Mouse (Mus musculus): ENCODE measurements around the gene Ifit1bl1.
"Not testable (repeated sequence)": the region's sequence is repeated elsewhere in the genome, so short reads cannot be mapped to it uniquely, and the experiment has no call there.

Gene Ifit1bl1

DNA sequence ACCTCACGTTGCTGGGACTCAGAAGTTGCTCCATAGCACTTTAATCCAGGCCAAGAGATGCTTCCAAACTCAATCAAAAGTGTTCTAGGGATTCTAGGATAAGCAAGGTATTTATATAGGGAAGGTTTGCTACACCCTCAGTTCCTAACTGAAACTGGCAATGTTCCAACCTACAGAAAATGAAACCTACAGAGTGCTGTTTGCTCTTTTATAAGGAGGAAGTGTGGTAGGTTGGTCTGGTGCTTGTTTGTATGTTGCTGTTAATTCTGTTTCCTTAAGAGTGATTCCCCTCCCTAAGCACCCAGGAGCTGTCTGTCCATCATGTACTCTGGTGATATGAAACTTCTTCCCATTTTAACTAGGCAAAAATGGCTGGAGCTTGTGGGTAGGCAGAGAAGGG is at the start of gene Ifit1bl1:
Gene Ifit1bl1, minus strand, starts transcription at position 69 of the 400 bp plus-strand sequence.
- not testable (repeated sequence) for DNase-seq (ENCODE audit: low spot score in 2 of 2)

DNA sequence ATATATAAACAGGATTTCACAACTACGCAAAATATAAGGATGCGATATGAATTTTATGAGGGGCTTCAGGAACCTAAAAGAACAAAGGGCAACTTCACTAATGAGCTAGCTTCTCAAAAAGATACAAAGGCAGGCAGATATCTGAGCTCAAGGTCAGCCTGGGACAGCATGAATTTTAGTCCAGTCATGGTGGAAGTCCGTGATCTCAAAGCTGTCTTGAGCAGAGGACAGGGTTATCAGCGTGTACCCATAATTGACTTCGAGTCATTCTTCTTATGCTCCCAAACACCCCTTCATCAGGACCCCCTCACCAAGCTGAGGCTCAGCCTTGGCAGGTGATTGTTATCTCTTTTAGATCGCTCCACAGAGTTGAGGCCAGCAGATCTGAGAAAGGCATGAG is 49.2 kb upstream of the Ifit1bl1 start:
- DNase-seq (ENCODE audit: low spot score in 2 of 2): no peak

DNA sequence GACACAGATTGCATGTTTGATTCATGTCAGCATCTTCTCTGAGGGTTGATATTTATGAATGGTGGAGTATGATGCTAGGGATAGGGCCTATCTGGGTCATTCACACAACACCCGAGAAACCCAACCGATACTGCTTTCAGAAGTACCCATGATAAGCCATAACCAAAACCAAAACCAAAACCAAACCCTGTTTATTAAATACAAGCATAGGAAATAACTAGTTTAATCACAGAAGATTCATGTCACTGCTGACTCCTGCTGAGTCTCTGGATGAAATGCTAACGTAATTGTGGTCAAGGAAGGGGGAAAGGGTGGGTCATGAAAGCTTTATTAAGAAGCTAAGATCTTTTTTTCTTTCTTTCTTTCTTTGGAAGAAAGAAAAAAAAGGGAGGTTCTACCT is 48.5 kb upstream of the Ifit1bl1 start:
- DNase-seq (ENCODE audit: low spot score in 2 of 2): no peak

DNA sequence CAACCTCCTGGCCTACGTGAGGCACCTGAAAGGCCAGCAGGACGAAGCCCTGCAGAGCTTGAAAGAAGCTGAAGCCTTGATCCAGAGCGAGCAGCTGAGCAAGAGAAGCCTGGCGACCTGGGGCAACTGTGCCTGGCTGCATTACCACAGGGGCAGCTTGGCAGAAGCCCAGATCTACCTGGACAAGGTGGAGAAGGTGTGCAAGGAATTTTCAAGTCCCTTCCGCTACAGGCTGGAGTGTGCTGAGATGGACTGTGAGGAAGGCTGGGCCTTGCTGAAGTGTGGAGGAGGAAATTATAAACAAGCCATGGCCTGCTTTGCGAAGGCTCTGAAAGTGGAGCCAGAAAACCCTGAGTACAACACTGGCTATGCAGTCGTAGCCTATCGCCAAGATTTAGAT is 45.9 kb upstream of the Ifit1bl1 start:
- not testable (repeated sequence) for DNase-seq (ENCODE audit: low spot score in 2 of 2)

DNA sequence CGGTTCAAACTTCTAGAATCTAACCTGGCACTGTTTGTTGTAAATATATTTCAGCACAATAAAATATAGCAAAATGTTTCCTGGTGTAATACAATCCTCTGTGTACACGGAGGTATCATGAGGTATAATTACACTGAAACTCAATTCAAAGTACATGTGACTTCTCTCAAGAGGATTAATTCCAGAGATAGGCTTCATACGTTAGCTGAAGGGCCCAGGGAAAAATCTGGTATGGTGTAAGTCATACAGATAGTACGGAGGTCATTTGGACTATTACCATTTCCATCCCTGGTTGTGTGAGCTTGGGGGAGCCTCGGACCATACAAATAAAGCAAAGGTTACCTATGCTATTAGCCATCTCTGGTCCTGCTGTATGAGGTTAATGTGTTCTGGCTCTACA is 40.9 kb upstream of the Ifit1bl1 start:
- no peak for DNase-seq (ENCODE audit: low spot score in 2 of 2)

DNA sequence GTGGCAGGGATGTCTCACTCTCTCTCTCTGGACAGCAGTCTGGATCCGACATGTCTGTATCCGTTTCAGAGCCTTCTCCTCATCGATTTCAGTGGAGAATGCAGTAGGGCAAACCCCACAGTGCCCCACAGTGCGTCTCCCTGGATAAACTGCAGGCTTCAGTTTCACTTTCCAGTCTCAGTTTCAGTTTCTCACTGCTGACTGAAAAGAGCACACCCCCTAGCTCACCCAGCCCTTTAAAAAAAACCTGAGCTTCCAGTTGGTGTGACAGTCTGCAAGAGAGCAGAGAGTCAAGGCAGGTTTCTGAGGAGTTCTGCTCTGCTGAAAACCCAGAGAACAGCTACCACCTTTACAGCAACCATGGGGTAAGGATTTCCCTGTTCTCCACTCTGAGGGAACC is 38.9 kb upstream of the Ifit1bl1 start, which contains the start of the genes Ifit1bl2 and Ifit1:
Gene Ifit1bl2, minus strand, starts transcription at position 121 of the 400 bp plus-strand sequence.
Gene Ifit1, plus strand, starts transcription at position 249 of the 400 bp plus-strand sequence.
- DNase-seq (ENCODE audit: low spot score in 2 of 2): no peak

DNA sequence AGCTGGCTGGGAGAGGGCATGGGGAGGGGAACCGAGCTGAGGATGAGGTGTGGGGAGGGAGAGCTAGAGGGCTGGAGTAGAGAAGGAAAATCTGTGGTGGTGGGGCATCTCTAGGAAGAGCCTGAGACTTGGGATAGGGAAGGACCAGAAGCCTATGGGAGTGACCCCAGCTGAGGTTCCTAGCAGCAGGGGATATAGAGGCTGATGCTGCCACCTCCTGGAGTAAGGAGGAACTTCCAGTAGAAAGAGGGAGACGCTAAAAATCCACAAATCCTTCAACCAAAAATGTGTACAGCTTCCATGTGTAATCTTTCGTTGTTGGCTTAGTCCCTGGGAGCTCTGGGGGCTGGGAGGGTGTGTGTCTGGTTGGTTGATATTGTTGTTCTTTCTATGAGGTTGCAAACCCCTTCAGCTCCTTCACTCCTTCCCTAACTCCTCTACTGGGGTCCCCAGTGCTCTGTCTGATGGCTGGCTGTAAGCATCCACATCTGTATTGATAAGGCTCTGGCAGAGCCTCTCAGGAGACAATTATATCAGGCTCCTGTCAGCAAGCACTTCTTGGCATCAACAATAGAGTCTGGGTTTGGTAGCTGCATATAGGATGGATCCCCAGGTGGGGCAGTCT is 35.3 kb upstream of the Ifit1bl1 start:
- peak in 1 of 2 experiments; percentile 47 for DNase-seq (ENCODE audit: low spot score in 2 of 2)

DNA sequence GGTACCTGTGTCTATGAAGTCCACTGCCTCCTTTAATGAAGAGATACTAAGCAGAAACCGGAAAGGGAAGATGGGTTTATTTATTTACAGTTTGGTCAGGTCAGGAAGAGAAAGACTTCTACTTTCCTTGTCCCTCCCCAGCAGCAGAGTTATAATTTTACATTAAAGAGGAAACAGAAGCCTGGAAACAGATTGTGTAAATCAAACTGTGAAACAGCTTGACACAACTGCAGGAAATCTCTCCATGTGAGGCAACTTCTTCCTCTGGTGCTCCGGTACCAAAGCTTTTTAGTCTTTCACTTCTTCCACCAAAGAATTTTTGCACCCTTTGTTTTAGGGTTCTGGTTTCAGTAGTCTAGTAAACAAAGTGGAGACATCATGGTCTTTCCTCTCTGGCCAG is 31.7 kb upstream of the Ifit1bl1 start:
- no peak for DNase-seq (ENCODE audit: low spot score in 2 of 2)

DNA sequence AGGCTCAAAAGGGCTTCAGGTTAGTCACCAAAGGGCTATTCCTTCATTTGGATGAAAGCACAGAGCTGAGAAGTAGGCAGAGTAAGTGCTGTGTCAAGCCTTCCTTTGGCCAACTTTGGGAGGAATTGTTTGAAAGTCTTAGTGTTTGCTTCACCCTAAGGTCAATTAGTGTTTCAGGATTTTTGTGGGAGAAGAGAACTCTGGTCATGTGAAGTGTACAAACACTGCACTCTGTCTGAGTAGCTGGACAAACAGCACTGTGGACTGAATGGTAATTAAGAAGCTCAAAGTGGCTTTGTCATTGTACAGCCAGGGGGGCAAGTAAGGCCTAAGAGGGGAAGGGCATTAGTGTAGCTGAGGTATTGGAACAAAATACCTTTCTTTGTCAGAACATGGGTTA is 29.7 kb upstream of the Ifit1bl1 start:
- DNase-seq (ENCODE audit: low spot score in 2 of 2): no peak

DNA sequence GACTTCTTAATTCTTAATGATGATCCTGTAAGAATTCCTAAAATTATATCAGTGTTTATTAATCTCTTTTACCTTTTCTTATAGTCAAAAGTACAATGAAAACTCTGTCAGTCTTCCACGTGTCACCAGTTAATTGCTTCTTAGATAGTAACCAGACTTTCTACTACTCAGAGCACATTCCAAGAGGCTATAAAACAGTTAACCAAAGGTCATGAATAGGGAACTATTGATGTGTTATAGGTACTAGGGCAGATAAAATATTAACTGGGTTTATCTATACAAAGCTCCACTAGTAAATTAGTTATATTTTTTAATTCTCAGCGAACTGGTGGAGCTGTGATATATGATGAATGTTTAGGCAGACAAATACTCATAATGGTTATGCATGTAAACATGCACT is 25.7 kb upstream of the Ifit1bl1 start:
- no peak for DNase-seq (ENCODE audit: low spot score in 2 of 2)

DNA sequence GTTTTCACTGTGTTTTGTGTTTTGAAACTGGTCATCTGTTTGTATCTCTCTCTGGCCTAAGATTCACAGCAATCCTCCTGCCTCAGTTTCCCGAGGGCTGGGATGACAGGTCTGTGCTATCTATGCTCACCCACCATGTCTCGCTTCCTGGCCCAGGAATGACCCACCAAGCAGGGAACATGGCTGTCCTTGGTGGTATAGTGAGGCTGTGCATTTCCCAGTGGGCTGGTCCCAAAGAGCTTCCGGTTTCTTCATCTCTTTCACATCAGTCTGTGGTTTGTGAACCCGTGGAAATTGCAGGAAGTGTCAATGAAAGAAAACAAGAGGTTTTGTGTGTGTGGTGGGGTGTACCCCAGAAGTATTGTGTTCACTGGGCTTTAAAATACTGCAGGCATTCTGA is 22.9 kb upstream of the Ifit1bl1 start:
- no peak for DNase-seq (ENCODE audit: low spot score in 2 of 2)

DNA sequence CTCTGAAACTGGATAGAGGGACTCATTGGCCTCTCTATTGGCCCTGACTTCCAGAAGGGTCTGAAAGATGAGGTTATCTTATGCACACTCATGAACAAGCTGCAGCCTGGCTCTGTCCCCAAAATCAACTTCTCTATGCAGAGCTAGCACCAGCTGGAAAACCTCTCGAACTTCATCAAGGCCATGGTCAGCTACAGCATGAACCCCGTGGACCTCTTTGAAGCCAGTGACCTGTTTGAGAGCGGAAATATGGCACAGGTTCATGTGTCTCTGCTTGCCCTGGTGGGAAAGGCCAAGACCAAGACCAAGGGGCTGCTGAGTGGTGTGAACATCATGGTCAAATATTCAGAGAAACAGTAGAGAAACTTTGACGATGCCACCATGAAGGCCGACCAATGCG is 22.0 kb upstream of the Ifit1bl1 start:
- DNase-seq (ENCODE audit: low spot score in 2 of 2): no peak

DNA sequence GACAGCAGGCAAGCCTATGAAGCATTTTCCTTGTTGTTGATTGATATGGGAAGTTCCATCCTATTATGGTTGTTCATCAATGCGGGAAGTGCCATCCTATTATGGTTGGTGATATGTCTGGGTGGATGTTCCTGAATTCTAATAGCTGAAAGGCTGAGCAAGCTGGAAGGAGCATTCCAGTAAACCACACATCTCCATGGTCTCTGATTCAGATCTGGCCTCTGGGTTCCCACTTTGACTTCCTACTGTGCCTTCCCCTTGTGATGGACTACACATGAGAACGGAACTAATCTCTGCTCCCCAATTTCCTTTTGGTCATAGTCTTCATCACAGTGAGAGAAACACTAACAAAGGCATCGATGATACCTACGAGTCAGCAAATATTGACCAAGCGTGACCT is 19.1 kb upstream of the Ifit1bl1 start:
- DNase-seq (ENCODE audit: low spot score in 2 of 2): no peak

DNA sequence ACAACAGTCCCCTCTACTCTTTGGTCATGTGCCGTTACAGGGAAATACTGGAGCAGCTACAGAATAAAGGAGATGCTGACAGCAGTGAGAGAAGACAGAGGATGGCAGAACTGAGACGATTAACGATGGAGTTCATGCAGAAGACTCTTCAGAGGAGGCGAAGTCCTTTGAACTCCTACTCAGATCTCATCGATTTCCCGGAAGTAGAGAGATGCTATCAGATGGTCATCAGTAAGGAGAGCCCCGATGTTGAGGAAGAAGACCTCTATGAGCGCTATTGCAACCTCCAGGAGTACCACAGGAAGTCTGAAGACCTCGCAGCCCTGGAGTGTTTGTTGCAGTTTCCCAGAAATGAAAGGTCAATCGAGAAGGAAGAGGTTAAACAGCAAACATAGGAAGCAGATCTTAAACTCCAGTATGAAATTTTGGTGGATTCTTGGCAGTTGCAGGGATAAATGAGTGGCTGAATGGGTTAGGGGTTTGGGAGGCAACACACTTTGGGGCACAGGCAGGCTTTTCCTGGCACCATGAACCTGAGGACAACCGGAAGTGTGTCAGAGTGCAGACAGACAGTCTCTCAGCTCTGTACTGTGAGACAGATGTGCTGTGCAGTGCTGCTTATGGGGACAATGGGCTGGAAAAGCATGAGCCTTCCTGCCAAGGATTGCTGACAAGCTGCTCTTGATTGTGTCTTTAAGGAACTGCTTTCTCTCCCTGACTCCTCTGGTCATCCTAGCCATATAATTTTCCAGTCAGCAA is 10.7 kb upstream of the Ifit1bl1 start:
- DNase-seq (ENCODE audit: low spot score in 2 of 2): not testable (repeated sequence)

DNA sequence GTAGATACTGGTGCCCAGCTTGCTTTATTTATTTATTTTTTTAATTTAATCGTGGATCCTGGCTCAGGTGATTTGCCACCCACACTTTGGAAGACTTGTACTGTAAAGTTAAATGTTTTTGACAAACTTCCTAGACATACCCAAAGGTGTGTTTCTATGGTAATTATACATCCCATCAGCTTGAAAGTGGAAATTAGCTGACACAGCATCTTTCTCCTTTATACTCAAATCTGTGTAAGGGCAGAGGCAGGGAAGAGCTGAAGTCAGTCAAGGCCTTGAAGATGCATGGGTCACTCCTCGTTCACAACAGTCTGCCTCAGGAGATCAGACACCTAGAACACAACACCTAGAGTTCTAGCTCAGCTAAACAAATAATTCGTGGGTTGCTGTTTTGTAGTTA is 8.4 kb upstream of the Ifit1bl1 start:
- DNase-seq (ENCODE audit: low spot score in 2 of 2): not testable (repeated sequence)

DNA sequence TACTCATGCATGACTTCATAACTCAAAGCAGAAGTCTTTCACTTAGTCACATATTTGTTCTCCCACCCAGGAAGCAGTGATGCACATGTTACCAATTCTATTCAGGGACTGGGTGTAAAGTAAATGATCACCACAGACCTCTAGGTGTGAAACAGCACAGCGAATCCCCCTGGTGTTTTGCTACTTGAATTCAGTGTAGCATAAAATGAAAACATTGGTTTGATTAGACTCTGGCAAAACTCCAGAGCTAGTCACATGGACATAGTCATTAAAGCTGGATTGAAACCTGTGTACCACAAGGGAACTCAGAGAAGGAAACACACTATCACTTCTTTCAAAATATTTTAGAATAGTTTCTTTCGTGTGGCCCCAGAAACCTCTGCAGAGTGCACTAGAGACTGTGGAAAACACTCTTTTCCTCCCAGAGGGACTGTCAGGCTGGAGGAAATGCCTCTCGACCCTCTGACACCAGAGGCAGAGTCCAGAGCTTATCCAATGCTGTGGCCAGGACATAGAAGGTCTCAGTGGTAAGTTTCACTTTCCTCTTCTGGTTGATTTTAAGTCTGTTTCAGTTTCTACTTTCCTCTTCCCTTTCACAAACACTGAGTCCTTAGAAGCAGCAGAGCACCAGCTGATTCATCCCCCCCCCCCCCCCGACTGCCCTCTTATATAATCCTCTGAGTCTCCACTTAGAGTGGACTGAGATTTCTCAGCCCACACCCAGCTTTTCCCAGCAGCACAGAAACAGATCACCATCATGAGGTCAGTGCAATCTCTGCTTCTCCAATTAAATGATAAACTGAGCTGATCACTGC is 5.7 kb upstream of the Ifit1bl1 start, which contains the start of gene Ifit3b:
Gene Ifit3b, plus strand, starts transcription at position 734 of the 815 bp plus-strand sequence.
- DNase-seq (ENCODE audit: low spot score in 2 of 2): not testable (repeated sequence)

DNA sequence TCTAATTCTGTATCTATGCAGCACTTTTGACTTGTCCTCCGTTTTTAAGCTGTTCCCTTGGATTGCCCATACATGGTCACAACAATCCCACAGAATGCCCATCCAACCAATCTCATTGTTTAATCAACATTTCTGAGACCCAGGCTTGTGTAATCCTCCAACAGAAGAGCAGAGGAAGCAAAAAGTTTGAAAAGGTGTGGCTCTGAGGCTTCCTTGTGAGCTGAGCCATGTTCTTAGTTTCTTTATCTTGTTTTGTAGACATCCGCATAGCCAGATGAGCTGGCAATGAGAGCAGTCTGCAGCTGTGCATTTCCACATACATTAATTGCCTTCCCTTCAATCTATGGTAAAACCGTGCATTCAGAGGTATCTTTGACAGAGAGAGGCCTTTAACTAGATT is 3.7 kb upstream of the Ifit1bl1 start:
- no peak for DNase-seq (ENCODE audit: low spot score in 2 of 2)

DNA sequence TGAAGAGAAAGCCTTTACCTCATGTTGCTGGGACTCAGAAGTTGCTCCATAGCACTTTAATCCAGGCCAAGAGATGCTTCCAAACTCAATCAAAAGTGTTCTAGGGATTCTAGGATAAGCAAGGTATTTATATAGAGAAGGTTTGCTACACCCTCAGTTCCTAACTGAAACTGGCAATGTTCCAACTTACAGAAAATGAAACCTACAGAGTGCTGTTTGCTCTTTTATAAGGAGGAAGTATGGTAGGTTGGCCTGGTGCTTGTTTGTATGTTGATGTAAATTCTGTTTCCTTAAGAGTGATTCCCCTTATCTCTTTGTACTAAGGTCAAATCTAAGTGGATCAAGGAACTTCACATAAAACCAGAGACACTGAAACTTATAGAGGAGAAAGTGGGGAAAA is 2.5 kb downstream of the Ifit1bl1 start:
- not testable (repeated sequence) for DNase-seq (ENCODE audit: low spot score in 2 of 2)

DNA sequence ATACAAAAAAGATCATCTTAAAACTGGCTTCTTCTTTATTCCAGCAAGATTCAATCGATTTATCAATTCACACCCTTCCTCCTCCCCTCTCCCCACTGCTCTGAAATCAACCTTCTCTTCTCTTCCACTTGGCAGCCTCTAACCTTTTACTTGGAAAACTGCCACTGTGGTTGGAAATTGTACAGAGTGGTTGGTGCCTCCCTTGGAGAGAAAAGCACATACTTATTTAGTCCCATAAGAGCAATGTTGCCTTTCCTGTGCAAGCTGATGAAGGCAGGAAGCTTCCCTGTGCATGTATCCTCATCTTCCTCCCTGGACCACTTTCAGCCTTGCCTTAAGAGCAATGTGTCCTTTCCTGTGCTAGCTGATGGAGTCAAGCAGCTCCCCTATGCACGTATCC is 3.4 kb downstream of the Ifit1bl1 start:
- peak in 1 of 2 experiments; percentile 35 for DNase-seq (ENCODE audit: low spot score in 2 of 2)

DNA sequence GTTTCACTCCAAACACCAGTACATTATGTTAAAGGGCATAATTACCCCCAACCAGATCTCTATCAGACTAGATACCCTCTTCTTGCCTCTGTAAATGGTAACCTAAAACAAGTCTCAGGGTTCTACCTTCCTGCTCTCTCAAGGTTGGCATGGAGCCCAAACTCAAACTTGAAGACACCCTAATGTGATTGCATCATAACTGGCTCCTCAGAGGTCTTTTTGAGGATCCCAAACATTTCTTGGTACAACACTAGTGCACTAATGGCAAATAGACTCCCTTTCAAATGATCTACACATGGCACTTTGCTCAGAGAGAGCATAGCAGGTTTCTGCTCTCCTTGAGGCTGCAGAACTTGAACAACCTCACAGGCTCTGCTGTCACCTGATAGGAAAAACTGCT is 4.9 kb downstream of the Ifit1bl1 start:
- DNase-seq (ENCODE audit: low spot score in 2 of 2): no peak

DNA sequence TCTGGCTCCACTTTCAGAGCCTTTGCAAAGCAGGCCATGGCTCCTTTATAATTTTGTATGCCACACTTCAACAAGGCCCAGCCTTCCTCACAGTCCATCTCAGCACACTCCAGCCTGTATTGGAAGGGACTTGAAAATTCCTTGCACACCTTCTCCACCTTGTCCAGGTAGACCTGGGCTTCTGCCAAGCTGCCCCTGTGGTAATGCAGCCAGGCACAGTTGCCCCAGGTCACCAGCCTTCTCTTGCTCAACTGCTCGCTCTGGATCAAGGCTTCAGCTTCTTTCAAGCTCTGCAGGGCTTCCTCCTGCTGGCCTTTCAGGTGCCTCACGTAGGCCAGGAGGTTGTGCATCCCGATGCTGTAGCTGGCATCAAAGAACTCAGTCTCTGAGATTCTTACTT is 7.2 kb downstream of the Ifit1bl1 start:
- not testable (repeated sequence) for DNase-seq (ENCODE audit: low spot score in 2 of 2)

DNA sequence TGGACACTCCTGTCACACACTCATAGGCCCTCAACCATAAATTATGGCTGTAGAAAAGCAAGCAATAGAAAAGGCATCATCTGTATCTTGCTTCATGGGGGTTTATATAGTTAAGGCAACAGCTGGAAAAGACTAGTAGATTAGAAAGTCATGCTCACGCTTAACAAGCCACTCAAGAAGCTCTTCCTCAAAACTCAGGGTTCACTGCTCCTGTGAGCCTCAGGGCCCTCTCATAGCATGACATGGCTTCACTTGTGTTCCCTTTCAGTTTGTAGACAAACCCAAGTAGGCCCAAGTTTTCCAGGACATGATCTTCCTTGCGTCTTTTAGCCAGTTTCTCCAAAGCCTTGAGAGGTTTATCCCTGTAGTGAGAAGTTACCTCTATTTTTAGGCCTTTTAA is 8.3 kb downstream of the Ifit1bl1 start:
- no peak for DNase-seq (ENCODE audit: low spot score in 2 of 2)
